Mouse (Mus musculus): ENCODE results near the gene Uspl1. TPM values are rescaled to one million over a fixed set of nuclear protein-coding genes. Genes with fewer than 3 reads are reported as not detected.

The Uspl1 gene
- polyA plus RNA-seq, 1 experiment from 2014 or later: 41.1 TPM

Small RNAs within 50 kb of the gene (microRNA-seq; reads per million reads assigned to microRNA genes)
- gene Gm24105: not detected

Other genes starting within 250 kb of the Uspl1 start
- 1.2 and 3.7 TPM in 2 replicates for gene Gm42791, start 189.2 kb upstream of the Uspl1 start, polyA plus RNA-seq (2015; fragmentation: Nextera tagmentation; extraction: Ambion mirVana)
- gene Hmgb1, start 139 bp downstream of the Uspl1 start, polyA plus RNA-seq (2015; fragmentation: Nextera tagmentation; extraction: Ambion mirVana): 1,175 and 1,273 TPM in 2 replicates
- 23.8 and 25.3 TPM in 2 replicates for gene Alox5ap, start 80.4 kb downstream of the Uspl1 start, polyA plus RNA-seq (2015; fragmentation: Nextera tagmentation; extraction: Ambion mirVana)
- gene Medag, start 227.4 kb downstream of the Uspl1 start, polyA plus RNA-seq (2015; fragmentation: Nextera tagmentation; extraction: Ambion mirVana): 4.2 and 4.8 TPM in 2 replicates

Measured in limb, embryonic 15.5 days (tissue).